Mouse (Mus musculus) kidney, embryonic 15.5 days (tissue): ENCODE measurements around the gene Olfr985. TPM values are rescaled to one million over a fixed set of nuclear protein-coding genes. Genes with fewer than 3 reads are reported as not detected.

Source experiments
- ATAC-seq: fragments of 200-750 bp; cut with Nextera tagmentation; replicated peaks from 2 replicates; pipeline ENCODE4 v1.8.0; 2017; ENCODE audit warnings: moderate TSS enrichment; ENCODE audit not compliant: low FRiP score
- H3K27ac ChIP-seq: fragments of 300-500 bp; sonication (generic); 2 replicates; pipeline ENCODE4 v1.5.1; 2015; ENCODE audit warnings: mild to moderate bottlenecking, inconsistent platforms
- H3K27me3 ChIP-seq: fragments of 300-500 bp; sonication (generic); 2 replicates; pipeline ENCODE4 v1.6.1; 2015; ENCODE audit warnings: inconsistent platforms
- H3K36me3 ChIP-seq: fragments of 300-500 bp; sonication (generic); 2 replicates; pipeline ENCODE4 v1.6.1; 2015; ENCODE audit warnings: inconsistent platforms
- H3K4me1 ChIP-seq: fragments of 300-500 bp; sonication (generic); 2 replicates; pipeline ENCODE4 v1.6.1; 2015; ENCODE audit warnings: inconsistent platforms
- H3K4me2 ChIP-seq: fragments of 300-500 bp; sonication (generic); 2 replicates; pipeline ENCODE4 v1.6.1; 2015; ENCODE audit warnings: moderate library complexity, mild to moderate bottlenecking, inconsistent platforms
- H3K4me3 ChIP-seq: fragments of 300-500 bp; sonication (generic); replicated peaks from 2 replicates; pipeline ENCODE4 v1.5.1; 2015; ENCODE audit warnings: mild to moderate bottlenecking, inconsistent platforms
- H3K9ac ChIP-seq: fragments of 300-500 bp; sonication (generic); 2 replicates; pipeline ENCODE4 v1.6.1; 2015; ENCODE audit warnings: mild to moderate bottlenecking, inconsistent platforms
- H3K9me3 ChIP-seq: fragments of 300-500 bp; sonication (generic); replicated peaks from 2 replicates; pipeline ENCODE4 v1.6.1; 2016; ENCODE audit warnings: inconsistent platforms
- WGBS: fragments of 180-500 bp; shearing (Covaris S2); methylation state at CpG from one replicate; pipeline ENCODE4 v1.1.7; 2015; ENCODE audit warnings: mixed read lengths; 5-methylcytosine and 5-hydroxymethylcytosine counted together
- polyA plus RNA-seq: library from polyadenylated mRNA; unstranded; fragments of >200 nt; fragmentation: Nextera tagmentation; extraction: Ambion mirVana; gene quantifications from 2 replicates; pipeline ENCODE4 v1.2.1, GENCODE M21; 2015

Gene Olfr985
- polyA plus RNA-seq, 1 experiment from 2014 or later, result not detected

- 86% methylated on average over 2 of the region's 2 CpGs for WGBS
- Histone ChIP-seq H3K36me3 (no peaks in the 10 kb centered on the region), H3K4me2 (no peak within 1 kb of the TSS), H3K9ac (no peak within 1 kb of the TSS), H3K4me3 (no peak within 1 kb of the TSS), H3K9me3 (no peaks in the 10 kb centered on the region), H3K27me3 (no peaks in the 10 kb centered on the region), H3K4me1 (no peaks in the 10 kb centered on the region), H3K27ac (no peak within 1 kb of the TSS)
- ATAC-seq, result no peak
Observed at GRCm38 (mm10) chr9:40093495-40093894, 36.5 kb downstream of the Olfr985 start, which contains the start of gene Olfr983. Gene Olfr983, minus strand, starts transcription at chr9:40093595.

Other genes starting within 250 kb of the Olfr985 start
- not detected in 2 replicates for gene Olfr229, start 222.8 kb downstream of the Olfr985 start, polyA plus RNA-seq
- not detected in 2 replicates for gene Olfr974, start 192.7 kb downstream of the Olfr985 start, polyA plus RNA-seq
- not detected in 2 replicates for gene Olfr975, start 178.1 kb downstream of the Olfr985 start, polyA plus RNA-seq
- gene Olfr976, start 169.1 kb downstream of the Olfr985 start, polyA plus RNA-seq, result not detected in 2 replicates
- not detected in 2 replicates for gene Olfr978, start 138.1 kb downstream of the Olfr985 start, polyA plus RNA-seq
- not detected in 2 replicates for gene Olfr979, start 126.7 kb downstream of the Olfr985 start, polyA plus RNA-seq
- not detected in 2 replicates for gene Olfr980, start 120.6 kb downstream of the Olfr985 start, polyA plus RNA-seq
- not detected in 2 replicates for gene Olfr981, start 108.7 kb downstream of the Olfr985 start, polyA plus RNA-seq
- not detected in 2 replicates for gene Olfr982, start 56.4 kb downstream of the Olfr985 start, polyA plus RNA-seq
- gene Olfr983, start 36.6 kb downstream of the Olfr985 start, polyA plus RNA-seq, result not detected in 2 replicates
- gene Olfr984, start 16.0 kb downstream of the Olfr985 start, polyA plus RNA-seq, result not detected in 2 replicates
- not detected in 2 replicates for gene Tmem225, start 17.9 kb upstream of the Olfr985 start, polyA plus RNA-seq
- gene Olfr986, start 50.7 kb upstream of the Olfr985 start, polyA plus RNA-seq, result not detected in 2 replicates
- 6.8 and 7.5 TPM in 2 replicates for gene Zfp202, start 62.1 kb upstream of the Olfr985 start, polyA plus RNA-seq
- 3.1 and 7.2 TPM in 2 replicates for gene Scn3b, start 139.0 kb upstream of the Olfr985 start, polyA plus RNA-seq